Mouse (Mus musculus) forebrain, embryonic 11.5 days (tissue): ENCODE data around the gene Klf5. TPM values are rescaled to one million over a fixed set of nuclear protein-coding genes. Genes with fewer than 3 reads are reported as not detected.

Experiments
- ATAC-seq: fragments of 200-750 bp; cut with Nextera tagmentation; replicated peaks from 2 replicates; pipeline ENCODE4 v1.8.0; 2017; ENCODE audit warnings: moderate TSS enrichment; ENCODE audit not compliant: low FRiP score
- DNase-seq: peaks from one replicate; pipeline ENCODE4 v3.0.0-alpha.2; 2017; ENCODE audit warnings: low spot score
- H3K27ac ChIP-seq: fragments of 300-500 bp; sonication (generic); 2 replicates; pipeline ENCODE4 v1.5.1; 2014; ENCODE audit warnings: low read depth, low read length
- H3K27me3 ChIP-seq: fragments of 300-500 bp; sonication (generic); 2 replicates; pipeline ENCODE4 v1.6.1; 2014; ENCODE audit warnings: mild to moderate bottlenecking, low read length, mixed read lengths; ENCODE audit not compliant: control insufficient read depth, insufficient read depth
- H3K36me3 ChIP-seq: fragments of 300-500 bp; sonication (generic); 2 replicates; pipeline ENCODE4 v1.6.1; 2014; ENCODE audit warnings: mild to moderate bottlenecking, low read length, moderate library complexity, mixed read lengths; ENCODE audit not compliant: control insufficient read depth, insufficient read depth
- H3K4me1 ChIP-seq: fragments of 300-500 bp; sonication (generic); replicated peaks from 2 replicates; pipeline ENCODE4 v1.6.1; 2014; ENCODE audit warnings: low read length, mixed read lengths; ENCODE audit not compliant: control insufficient read depth, insufficient read depth
- H3K4me2 ChIP-seq: fragments of 300-500 bp; sonication (generic); 2 replicates; pipeline ENCODE4 v1.6.1; 2014; ENCODE audit warnings: low read depth, mild to moderate bottlenecking, low read length, moderate library complexity, mixed read lengths; ENCODE audit not compliant: severe bottlenecking
- H3K4me3 ChIP-seq: fragments of 300-500 bp; sonication (generic); 2 replicates; pipeline ENCODE4 v1.5.1; 2014; ENCODE audit warnings: low read depth, low read length
- H3K9ac ChIP-seq: fragments of 300-500 bp; sonication (generic); 2 replicates; pipeline ENCODE4 v1.6.1; 2014; ENCODE audit warnings: low read length
- H3K9me3 ChIP-seq: fragments of 300-500 bp; sonication (generic); 2 replicates; pipeline ENCODE4 v1.6.1; 2016; ENCODE audit warnings: low read length, mixed read lengths; ENCODE audit not compliant: control insufficient read depth
- WGBS: fragments of 180-500 bp; shearing (Covaris S2); extraction: QIAGEN DNeasy Blood & Tissue Kit; methylation state at CpG from one replicate; pipeline ENCODE4 v1.1.7; 2014; 5-methylcytosine and 5-hydroxymethylcytosine counted together
- polyA plus RNA-seq: library from polyadenylated mRNA; unstranded; fragments of >200 nt; fragmentation: Nextera tagmentation; extraction: Ambion mirVana; gene quantifications from 2 replicates; pipeline ENCODE4 v1.2.1, GENCODE M21; 2014

Gene Klf5
- polyA plus RNA-seq, 1 experiment from 2014 or later = 1.9 TPM

DNA sequence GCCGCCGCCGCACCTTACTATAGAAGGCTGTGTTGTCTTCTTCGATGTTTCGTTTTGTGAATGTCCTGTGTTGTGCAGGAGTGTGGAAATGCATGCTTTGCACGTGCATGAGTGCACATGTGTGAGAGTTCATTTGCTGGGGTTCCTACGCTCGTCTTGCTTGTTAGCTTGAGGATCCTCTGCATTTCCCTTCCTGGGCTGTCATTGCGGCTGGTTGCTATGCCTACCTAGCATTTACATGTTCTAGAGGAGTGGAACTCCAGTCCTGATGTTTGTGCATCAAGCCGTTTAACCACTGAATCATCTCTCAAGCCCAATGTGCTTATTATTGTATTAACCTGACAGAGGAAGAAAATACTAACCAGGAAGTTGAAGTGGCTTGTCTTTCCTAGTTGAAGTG lies 24.9 kb downstream of the Klf5 start:
- H3K9ac ChIP-seq = no peak overlapping the region
- H3K4me1 ChIP-seq = no peaks in the 10 kb centered on the region
- H3K27ac ChIP-seq = no peak overlapping the region
- no peaks in the 10 kb centered on the region for H3K27me3 ChIP-seq
- no peaks in the 10 kb centered on the region for H3K9me3 ChIP-seq
- no peak overlapping the region for H3K4me2 ChIP-seq
- no peak for DNase-seq
- no peaks in the 10 kb centered on the region for H3K36me3 ChIP-seq
- no peak for ATAC-seq
- no peak overlapping the region for H3K4me3 ChIP-seq
- 92% methylated on average over 10 of the region's 10 CpGs for WGBS

DNA sequence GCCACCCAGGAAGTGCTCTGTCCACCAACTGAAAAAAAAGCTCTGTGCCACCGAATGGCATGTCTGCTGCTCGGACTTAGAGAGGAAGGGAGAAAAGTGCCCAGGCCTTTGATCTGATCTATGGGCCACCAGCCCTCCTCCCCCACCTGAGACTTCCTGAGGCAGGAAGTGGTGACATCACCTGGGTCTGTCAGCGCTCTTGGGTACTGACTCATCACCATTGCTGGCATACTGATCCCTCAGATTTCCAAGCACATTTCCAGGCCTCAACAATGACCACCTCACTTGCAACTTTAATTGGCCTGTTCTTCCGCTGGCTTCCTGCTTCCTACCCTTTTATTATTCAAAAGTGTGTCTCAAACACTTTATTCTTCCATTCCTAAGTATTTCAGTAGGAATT lies 26.0 kb downstream of the Klf5 start:
- Histone ChIP-seq H3K4me1 (no peaks in the 10 kb centered on the region), H3K4me3 (no peak overlapping the region), H3K27ac (no peak overlapping the region), H3K4me2 (no peak overlapping the region), H3K9ac (no peak overlapping the region), H3K36me3 (no peaks in the 10 kb centered on the region), H3K9me3 (no peaks in the 10 kb centered on the region), H3K27me3 (no peaks in the 10 kb centered on the region)
- no peak for DNase-seq
- WGBS = 82% methylated on average over 4 of the region's 4 CpGs
- ATAC-seq = no peak

DNA sequence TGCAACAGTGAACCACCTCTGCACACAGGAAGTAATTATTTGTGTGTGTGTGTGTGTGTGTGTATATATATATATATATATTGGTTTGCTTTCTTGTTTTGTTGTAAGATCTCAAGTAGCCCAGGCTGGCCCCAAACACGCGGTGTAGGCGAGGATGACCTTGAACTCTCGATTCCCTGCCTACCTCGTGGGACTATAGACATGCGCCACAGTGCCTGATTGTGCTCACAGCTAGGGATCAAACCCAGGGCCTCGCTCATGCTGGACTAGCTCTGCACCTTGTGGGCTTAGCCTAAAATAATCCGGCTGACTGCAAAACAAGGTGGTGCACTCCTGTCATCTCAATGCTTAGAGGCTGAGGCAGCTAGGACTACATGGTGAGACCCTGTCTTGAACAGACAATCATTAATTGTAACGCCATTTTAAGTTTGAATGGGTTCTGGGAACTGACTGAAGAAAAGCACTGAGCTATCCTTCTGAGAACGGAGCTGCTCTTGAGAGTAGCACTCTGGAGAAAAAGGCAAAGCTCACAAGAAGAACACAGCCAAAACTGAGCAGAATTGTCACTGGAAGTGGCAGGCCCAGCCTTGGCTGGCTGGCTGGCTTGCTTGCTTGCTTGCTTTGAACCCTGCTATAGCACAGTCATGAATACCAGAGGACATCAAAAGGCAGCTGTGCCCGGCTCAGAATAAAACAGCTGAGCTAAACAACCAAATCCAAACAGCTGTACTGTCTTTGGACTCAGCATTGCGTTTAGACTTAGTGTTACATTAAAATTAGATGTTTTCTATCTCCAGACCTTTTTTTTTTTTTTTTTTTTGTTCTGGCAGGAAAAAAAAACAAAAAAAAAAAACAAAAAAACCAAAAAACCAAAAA lies 27.3 kb downstream of the Klf5 start:
- Histone ChIP-seq H3K36me3 (no peaks in the 10 kb centered on the region), H3K4me2 (no peak overlapping the region), H3K27ac (no peak overlapping the region), H3K9me3 (no peaks in the 10 kb centered on the region), H3K4me3 (no peak overlapping the region), H3K9ac (no peak overlapping the region), H3K4me1 (no peaks in the 10 kb centered on the region), H3K27me3 (no peaks in the 10 kb centered on the region)
- ATAC-seq (no peak), DNase-seq (no peak)
- 84% methylated on average over 12 of the region's 12 CpGs for WGBS

DNA sequence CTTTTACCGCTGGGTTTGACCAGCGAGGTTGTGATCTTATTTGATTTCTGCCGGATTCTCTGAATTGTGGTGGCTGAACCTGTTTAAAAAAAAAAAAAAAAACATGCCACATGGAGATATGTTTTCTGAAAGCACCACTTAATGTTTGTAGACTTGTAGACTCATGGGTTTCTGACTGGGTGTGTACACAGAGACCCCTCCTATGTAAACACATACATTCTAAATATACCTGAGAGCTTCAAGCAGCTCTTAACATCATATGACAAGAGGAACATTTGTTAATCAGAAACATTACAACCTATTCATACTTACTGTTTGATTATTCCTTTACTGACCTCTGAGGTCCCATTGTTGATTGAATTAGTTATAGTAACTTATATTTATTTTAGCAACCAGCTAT lies 38.1 kb downstream of the Klf5 start:
- Histone ChIP-seq H3K4me3 (no peak overlapping the region), H3K27ac (no peak overlapping the region), H3K4me2 (no peak overlapping the region), H3K9ac (no peak overlapping the region), H3K27me3 (no peaks in the 10 kb centered on the region), H3K4me1 (0 out of 2 replicates have a peak, but pooled peaks cover 3% of the 10 kb centered on the region), H3K9me3 (no peaks in the 10 kb centered on the region), H3K36me3 (no peaks in the 10 kb centered on the region)
- DNase-seq = no peak
- ATAC-seq = no peak
- WGBS = 94% methylated on average over 3 of the region's 3 CpGs

DNA sequence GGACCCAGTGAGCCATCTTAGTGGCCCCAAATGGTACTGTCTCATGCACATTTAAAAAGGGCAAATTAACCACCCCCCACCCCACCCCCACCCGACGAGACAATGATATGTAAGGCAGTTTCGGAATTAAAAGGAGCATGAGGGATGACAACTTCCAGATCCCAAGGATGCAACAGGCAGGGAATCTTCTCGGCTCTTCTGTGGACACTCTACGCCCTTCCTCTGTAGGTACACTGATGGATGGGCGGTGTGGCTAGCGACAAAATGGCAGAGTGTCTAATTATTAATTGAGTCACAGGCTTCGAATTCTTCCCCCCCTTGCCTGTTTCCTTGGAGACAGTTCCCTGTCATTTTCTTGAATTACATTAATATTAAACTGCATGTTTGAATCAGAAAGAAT lies 40.5 kb downstream of the Klf5 start:
- Histone ChIP-seq H3K27ac (no peak overlapping the region), H3K9ac (no peak overlapping the region), H3K4me3 (no peak overlapping the region), H3K36me3 (no peaks in the 10 kb centered on the region), H3K4me1 (0 out of 2 replicates have a peak, but pooled peaks cover 3% of the 10 kb centered on the region), H3K4me2 (no peak overlapping the region), H3K9me3 (no peaks in the 10 kb centered on the region), H3K27me3 (no peaks in the 10 kb centered on the region)
- no peak for DNase-seq
- ATAC-seq = no peak
- 77% methylated on average over 8 of the region's 8 CpGs for WGBS

DNA sequence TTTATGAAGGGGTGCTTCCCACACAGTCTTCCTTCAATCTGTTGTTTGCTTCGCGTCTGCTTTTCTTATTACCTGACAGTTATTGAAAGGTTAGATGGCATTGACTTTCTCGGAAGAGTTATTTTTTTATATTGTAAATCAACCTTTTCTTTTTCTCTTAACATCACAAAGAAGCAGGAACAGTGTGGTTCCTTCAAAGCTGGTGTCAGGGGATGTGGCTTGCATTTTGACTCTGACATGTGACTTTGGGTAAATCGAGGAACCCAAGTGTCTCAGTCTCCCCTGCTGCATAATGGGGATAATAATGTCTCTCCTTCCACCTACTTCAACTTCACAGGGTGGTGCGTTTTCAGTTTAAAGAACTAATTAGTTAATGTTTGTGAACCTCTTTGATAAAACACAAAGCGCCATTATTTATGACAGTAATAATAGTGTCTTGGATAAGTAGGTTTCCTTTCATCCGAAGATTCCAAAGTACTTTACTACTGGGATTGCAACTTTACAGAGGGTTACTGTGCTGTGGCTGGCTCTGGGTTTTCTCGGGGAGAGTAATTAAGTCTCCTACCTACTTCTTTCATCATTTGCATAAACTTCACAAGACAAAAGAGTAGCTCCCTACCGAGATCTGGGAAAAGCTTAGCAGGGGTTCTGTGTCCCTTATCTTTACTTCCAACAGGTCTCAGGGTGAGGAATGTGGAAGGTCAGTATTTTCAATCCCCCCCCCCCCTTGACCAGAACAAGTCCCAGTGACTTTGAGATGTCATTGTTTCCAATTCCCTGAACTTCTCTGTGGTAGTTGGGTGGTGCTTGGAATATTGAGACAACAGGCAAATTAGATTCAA lies 41.4 kb downstream of the Klf5 start:
- 0 out of 2 replicates have a peak, but pooled peaks cover 3% of the 10 kb centered on the region for H3K4me1 ChIP-seq
- no peaks in the 10 kb centered on the region for H3K36me3 ChIP-seq
- no peaks in the 10 kb centered on the region for H3K9me3 ChIP-seq
- ATAC-seq = no peak
- no peak for DNase-seq
- no peak overlapping the region for H3K4me2 ChIP-seq
- WGBS = 16% methylated on average over 9 of the region's 9 CpGs
- H3K4me3 ChIP-seq = no peak overlapping the region
- H3K27me3 ChIP-seq = no peaks in the 10 kb centered on the region
- no peak overlapping the region for H3K9ac ChIP-seq
- no peak overlapping the region for H3K27ac ChIP-seq

DNA sequence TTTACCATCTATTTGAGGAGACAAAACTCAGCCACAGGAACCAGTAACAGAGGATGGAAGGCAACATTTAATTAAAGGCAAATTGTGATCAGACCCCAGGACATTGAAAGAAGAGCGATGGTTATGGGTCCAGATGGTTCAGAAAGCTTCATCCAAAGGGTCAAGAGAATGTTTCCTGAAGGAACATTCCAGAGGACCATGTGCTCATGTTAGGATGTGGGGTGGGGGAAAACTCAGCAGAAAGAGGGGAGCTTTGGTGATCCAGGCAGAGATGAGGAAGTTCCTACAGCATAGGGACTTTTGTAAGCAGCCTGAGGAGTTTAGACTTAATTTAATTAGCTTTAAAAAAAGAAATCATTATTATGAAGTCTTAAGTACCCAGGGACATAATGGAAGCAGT lies 42.2 kb downstream of the Klf5 start:
- H3K9me3 ChIP-seq = no peaks in the 10 kb centered on the region
- H3K4me3 ChIP-seq = no peak overlapping the region
- ATAC-seq (no peak), DNase-seq (no peak)
- no peak overlapping the region for H3K4me2 ChIP-seq
- WGBS = 81% methylated on average over 1 of the region's 1 CpGs
- no peak overlapping the region for H3K9ac ChIP-seq
- no peaks in the 10 kb centered on the region for H3K36me3 ChIP-seq
- no peaks in the 10 kb centered on the region for H3K27me3 ChIP-seq
- H3K4me1 ChIP-seq = 0 out of 2 replicates have a peak, but pooled peaks cover 3% of the 10 kb centered on the region
- H3K27ac ChIP-seq = no peak overlapping the region

DNA sequence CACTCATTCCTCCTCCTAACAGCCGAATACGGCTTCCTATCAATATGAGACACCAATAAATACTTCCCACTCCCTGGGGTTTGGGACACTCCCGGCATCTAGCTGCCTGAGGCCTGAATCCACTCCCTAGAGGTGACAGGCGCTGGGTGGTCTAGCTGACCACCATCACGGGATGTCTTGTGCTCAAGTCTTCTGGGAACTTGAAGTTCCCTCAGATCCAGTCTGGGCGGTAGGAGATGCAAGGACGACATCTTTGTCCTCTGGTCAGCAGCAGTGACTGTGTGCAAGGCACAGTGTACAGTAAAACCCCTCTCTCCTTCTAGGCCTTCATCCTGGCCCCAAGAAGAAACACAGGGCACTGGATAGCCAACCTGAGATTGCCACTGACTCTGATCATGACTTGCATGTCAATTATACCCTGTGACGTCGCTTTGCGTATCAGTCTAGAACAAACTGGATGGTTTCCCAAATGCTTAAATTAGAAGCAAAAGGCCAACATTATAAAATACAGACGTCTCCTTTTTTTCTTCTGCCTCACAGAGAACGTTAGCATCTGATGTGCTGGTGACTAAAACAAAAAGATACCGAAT lies 49.8 kb downstream of the Klf5 start:
- Histone ChIP-seq H3K9me3 (no peaks in the 10 kb centered on the region), H3K4me1 (no peaks in the 10 kb centered on the region), H3K27me3 (no peaks in the 10 kb centered on the region), H3K27ac (no peak overlapping the region), H3K4me3 (no peak overlapping the region), H3K4me2 (no peak overlapping the region), H3K9ac (no peak overlapping the region), H3K36me3 (no peaks in the 10 kb centered on the region)
- DNase-seq (no peak), ATAC-seq (no peak)
- 73% methylated on average over 13 of the region's 13 CpGs for WGBS
